Mouse (Mus musculus) c-Kit-positive CD71-positive TER-119-negative erythroid progenitor cells, embryonic 14.5 days (primary cell): Measurements from ENCODE around the gene Traf1.

Source experiments
- DNase-seq: peaks from one replicate; pipeline ENCODE4 v3.0.0-alpha.2; 2013; ENCODE audit warnings: low read depth

Traf1 gene

DNA sequence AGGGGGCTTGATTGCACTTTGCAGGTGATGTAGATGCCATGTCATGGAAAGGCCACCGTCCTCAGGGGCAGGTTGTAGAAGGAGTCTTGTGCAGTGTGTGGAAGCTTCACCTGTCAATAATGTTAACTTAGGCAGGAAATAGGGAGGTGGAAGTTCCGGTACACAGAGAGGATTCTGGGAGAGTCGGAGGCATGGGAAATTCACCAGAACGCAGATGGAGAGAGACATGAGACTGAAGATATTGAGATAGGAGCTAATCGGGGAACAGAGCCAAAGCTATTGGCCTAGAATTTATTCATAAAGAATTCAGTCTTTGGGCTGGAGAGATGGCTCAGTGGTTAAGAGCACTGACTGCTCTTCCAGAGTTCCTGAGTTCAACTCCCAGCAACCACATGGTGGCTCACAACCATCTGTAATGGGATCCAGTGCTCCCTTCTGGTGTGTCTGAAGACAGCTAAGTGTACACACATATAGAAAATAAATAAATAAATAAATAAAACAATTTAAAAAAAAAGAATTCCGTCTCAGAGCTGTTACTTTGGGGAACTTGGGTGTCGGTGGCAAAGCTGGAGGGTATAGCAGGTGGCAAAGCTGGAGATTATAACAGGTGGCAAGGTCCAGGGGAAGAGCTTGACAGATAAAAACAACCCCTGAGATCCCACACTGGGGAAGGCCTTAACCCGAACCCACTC, 4.8 kb upstream of the Traf1 start:
- no peak for DNase-seq

GRCm38 (mm10) chr2:34965806-34966205, 4.2 kb upstream of the Traf1 start:
- no peak for DNase-seq

DNA sequence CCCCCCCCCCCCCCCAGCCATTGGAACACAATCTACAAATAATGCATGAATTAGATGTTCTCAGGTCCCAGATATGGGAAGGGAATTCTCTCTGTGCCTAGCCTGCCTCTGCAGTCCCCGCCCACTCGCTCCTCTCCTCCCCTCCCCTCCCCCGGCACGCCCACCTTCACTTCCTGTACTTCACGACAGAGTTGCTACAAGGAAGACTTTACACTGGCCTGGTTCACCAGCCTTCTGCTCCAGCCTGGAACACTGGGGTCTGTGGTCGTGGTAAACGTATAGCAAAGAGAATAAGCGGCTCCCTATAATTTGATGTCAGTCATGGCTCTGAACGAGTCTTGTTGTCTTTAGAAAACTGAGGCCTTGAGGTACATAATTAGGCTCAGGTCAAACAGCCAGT, 3.7 kb upstream of the Traf1 start:
- DNase-seq = peak; percentile 21

DNA sequence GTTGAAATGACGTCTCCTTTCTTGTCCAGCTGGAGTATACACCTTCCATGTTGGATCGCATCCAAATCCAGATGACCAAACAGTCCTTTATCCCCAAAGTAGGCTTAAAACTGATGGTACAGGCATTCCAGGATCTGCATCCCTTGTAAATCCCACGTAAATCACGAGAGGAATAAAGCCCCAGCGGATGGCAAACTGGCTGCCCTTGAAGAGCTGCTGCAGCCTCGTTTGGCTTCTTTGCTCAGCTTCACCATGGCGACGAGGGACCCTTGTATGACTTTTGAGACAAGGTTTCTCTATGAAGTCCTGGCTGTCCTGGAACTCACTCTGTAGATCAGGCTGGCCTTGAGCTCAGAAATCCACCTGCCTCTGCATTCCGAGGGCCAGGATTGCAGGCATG, 3.1 kb upstream of the Traf1 start:
- DNase-seq = no peak

DNA sequence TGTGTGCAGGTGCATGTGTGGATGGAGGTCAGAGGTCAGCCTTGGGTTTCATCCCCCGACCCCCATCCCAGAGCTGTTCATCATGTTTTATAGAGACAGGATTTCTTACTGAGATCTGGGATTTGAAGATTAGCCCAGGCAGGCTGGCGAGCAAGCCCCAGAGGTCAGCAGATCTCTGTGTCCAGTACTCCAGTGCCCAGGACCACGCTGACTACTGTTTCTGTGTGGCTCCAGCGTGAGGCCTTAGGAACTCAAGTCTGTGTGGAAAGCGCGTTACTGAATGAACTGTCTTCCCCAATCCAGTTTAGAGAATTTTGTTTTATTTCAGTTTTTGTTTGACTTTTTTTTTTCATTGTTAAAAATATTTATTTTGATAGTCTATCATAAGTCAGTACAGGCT, 2.7 kb upstream of the Traf1 start:
- DNase-seq = no peak

DNA sequence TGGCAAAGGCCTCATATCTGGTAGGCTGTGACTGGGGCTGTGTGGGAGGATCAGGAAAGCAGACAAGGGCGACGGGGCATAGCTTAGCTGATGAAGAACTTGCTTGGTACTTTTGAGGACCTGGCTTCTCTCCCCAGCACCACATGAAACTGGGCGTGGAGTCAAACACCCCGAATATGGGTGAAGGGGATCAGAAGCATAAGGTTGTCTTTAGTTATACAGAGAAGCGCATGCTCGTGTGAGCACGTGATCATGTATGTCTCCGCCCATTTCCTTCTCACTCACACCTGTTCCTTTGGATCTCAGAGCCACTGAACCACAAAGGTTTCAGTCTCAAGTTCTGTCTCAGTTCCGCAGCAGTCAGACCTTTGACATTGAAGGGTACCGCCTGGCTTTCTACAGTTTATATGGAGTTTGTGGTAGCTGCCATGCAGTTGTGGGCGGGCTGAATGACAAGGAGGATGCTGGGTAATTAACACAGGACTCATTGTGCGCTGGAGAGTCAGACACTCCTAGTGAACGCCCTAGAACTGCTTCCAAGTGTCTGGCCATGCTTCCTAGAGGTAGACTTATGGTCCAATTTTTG, 1.9 kb upstream of the Traf1 start:
- DNase-seq = no peak

- no peak for DNase-seq
These were observed 1.3 kb upstream of the Traf1 start for GRCm38 (mm10) chr2:34962893-34963292.

GRCm38 (mm10) chr2:34962211-34962610, 639 bp upstream of the Traf1 start:
- DNase-seq = no peak

DNA sequence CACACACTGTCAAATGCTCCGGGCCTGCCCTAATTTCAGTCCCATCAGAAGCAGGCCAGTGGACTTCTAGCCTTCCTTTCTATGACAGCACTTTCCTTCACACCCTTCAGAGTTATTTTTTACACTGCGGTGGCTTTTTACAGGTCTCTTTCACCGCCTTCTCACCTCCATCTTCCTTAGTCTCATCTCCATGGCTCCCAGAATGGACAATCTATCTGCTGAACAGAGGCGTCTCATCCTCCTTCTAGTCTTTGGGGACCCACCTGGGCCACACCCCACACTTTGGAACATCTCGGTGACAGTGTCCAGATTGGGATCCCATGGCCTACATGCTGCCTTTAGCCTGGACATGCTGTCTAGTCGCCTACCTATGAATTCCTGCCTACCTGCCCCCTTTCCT, 606 bp downstream of the Traf1 start:
- DNase-seq = no peak

GRCm38 (mm10) chr2:34960466-34960865, 1.1 kb downstream of the Traf1 start:
- no peak for DNase-seq

DNA sequence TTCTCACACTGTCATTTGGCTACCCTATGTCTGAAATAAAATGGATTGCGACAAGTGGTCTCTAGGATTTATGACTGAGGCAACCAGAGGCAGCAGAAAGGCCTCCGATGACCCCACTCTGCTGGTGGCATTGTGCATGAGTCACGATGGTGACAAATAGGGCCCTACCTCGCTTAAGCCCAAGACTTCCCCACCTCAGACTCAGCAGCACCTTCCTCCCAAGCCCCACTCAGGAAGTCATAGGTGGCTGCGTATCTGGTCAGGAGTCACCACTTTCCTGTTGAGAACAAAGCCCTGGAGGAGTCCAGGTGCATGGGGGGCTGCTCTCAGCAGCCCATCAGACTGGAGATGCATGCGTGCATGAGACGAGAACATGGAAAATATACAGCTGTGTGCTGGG, 3.0 kb downstream of the Traf1 start:
- DNase-seq = no peak

GRCm38 (mm10) chr2:34958036-34958435, 3.5 kb downstream of the Traf1 start:
- DNase-seq = no peak

- no peak for DNase-seq
These were observed 4.2 kb downstream of the Traf1 start for GRCm38 (mm10) chr2:34957405-34957804.

DNA sequence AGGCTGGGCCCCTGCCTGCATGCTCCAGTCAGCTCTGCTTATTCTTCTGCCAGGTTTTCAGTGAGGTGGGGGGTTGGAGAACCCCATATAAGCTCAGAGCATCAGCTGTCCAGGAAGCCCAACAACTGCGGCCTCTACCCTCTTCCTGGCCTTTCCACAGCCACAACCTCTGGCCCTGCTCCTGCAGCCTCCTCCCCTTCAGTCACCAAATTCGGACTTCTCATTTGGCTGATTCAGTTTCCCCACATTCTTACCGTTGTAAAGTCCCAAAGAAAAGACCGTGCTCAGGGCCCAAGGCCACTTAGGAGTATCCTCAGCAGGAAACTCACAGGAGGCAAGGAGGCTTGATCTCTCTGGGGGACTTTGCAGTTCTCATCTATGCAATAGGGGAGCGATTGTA, 4.6 kb downstream of the Traf1 start:
- DNase-seq = no peak

DNA sequence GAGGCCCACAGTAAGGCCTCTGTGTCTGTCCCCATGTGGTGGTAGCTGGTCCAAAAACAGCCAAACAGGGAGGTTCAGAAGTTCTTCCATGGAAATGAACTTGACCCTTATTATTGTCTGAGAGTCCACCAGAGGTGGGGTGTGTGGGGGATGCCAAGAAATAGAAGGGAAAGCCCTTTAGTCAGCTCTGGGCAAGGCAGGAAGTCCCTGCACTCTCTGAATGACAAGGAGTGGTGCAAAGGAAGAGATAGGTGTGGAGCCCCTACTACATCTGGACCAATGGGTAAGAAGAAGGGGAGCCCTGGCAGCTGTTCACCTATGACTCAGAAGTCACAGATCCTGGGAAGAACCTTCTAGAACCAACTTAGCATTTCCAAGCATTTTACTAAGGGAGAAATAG, 7.2 kb downstream of the Traf1 start:
- no peak for DNase-seq

DNA sequence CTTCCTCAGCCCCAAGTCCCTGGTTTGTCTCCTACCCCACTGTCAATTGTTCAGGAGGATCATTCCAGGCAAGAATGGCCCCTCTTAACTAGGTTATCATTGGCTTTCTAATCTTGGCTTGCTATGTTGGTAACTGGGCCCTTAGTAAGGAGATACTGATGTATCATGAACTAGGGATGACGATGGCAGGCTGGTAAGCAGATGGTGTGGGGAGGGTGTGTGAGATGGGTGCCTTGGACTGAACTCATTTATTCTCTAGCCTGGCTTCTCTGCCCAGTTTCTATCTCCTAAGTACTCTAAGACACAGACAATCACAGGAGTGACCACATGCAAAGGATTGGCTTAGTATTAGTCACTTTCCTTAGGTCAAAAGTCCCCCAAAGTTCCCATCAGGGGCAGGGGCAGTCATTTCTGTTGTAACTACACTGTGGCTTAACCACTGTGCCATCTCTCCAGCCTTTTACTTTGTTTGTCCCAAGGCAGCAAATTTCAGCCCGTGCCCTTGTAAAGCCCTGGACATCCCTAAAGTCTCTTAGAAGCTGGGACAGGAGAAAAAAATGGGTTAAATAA, 7.9 kb downstream of the Traf1 start:
- no peak for DNase-seq

DNA sequence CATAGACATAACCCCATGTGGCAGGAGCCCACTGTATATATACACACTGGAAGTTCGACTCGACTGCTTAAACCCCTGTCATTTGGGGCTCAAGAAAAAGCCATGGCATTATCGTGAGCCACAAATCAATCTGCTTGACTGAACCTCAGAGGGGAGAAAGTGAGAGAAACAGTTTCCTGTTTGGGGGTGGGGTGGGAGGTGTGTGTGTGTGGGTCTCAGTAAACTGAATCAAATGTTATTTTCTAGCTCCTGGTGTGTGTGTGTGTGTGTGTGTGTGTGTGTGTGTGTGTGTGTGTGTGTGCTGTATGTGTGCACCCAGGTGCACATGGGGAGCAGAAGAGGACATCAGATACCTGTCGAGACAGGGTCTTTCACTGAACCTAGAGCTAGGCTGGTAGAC, 8.6 kb downstream of the Traf1 start:
- DNase-seq = no peak

DNA sequence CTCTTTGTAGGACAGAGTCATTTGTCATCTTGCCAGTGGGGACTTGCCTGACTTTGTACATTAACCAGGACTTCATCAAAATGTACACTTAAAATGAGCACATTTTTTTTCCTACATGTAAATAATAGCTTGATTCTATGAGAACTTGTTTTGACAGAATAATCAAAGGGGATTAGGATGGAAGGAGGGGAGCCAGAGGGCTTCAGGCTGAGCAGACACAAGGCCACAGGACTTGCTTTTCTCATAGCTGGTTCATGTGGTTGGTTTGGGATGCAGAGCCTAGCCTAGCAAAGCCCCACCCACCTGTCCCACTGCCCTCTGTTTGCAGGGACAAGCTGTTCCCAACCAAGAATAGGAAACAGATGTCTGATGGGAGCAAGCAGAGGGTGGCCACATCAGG, 10.1 kb downstream of the Traf1 start:
- DNase-seq = no peak

GRCm38 (mm10) chr2:34948622-34949021, 12.9 kb downstream of the Traf1 start:
- peak; percentile 35 for DNase-seq

DNA sequence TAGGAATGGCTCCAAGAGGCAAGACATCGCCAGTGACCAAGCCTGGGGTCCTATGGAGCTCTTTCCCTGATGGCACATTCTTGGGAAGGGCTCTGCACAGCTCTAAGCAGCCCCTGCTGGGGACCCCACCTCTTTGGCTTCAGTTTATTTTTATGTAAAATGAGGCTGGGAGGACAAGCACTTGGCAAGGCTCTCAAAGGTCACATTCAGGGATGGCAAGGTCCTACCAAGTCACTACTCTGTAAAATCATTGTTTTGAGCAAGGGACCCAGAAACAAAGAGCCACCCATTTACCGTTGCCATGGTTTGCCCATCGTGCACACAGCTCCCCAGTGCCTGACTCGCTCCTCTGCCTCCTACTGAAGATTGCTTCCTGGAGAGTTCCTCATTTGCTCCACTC, 15.5 kb downstream of the Traf1 start:
- no peak for DNase-seq

- DNase-seq = no peak
These were observed 16.0 kb downstream of the Traf1 start for GRCm38 (mm10) chr2:34945580-34945979.

GRCm38 (mm10) chr2:34944761-34945160, 16.8 kb downstream of the Traf1 start:
- peak; percentile 14 for DNase-seq

- DNase-seq = no peak
These were observed 17.9 kb downstream of the Traf1 start for GRCm38 (mm10) chr2:34943556-34944120.
